Mouse (Mus musculus) liver, embryonic 15.5 days (tissue): ENCODE measurements around the gene Gm44973. TPM values are rescaled to one million over a fixed set of nuclear protein-coding genes. Genes with fewer than 3 reads are reported as not detected.
"Not testable (repeated sequence)": the region's sequence is repeated elsewhere in the genome, so short reads cannot be mapped to it uniquely, and the experiment has no call there.

ENCODE experiments used
- ATAC-seq: fragments of 200-750 bp; cut with Nextera tagmentation; 2 replicates; pipeline ENCODE4 v1.8.0; 2017; ENCODE audit warnings: moderate number of reproducible peaks, mild to moderate bottlenecking, moderate library complexity; ENCODE audit not compliant: insufficient read depth
- H3K27ac ChIP-seq: fragments of 300-500 bp; sonication (generic); replicated peaks from 2 replicates; pipeline ENCODE4 v1.5.1; 2015; ENCODE audit warnings: mild to moderate bottlenecking, inconsistent platforms
- H3K27me3 ChIP-seq: fragments of 300-500 bp; sonication (generic); 2 replicates; pipeline ENCODE4 v1.6.1; 2015; ENCODE audit warnings: mild to moderate bottlenecking, inconsistent platforms
- H3K36me3 ChIP-seq: fragments of 300-500 bp; sonication (generic); replicated peaks from 2 replicates; pipeline ENCODE4 v1.6.1; 2015; ENCODE audit warnings: moderate library complexity, mild to moderate bottlenecking, inconsistent platforms
- H3K4me1 ChIP-seq: fragments of 300-500 bp; sonication (generic); replicated peaks from 2 replicates; pipeline ENCODE4 v1.6.1; 2015; ENCODE audit warnings: inconsistent platforms
- H3K4me2 ChIP-seq: fragments of 300-500 bp; sonication (generic); 2 replicates; pipeline ENCODE4 v1.6.1; 2015; ENCODE audit warnings: moderate library complexity, mild to moderate bottlenecking, inconsistent platforms
- H3K4me3 ChIP-seq: fragments of 300-500 bp; sonication (generic); replicated peaks from 2 replicates; pipeline ENCODE4 v1.5.1; 2015; ENCODE audit warnings: mild to moderate bottlenecking, inconsistent platforms
- H3K9ac ChIP-seq: fragments of 300-500 bp; sonication (generic); 2 replicates; pipeline ENCODE4 v1.6.1; 2015; ENCODE audit warnings: moderate library complexity, mild to moderate bottlenecking, inconsistent platforms
- H3K9me3 ChIP-seq: fragments of 300-500 bp; sonication (generic); replicated peaks from 2 replicates; pipeline ENCODE4 v1.6.1; 2016; ENCODE audit warnings: inconsistent platforms
- WGBS: fragments of 180-500 bp; shearing (Covaris S2); methylation state at CpG from one replicate; pipeline ENCODE4 v1.1.7; 2015; ENCODE audit warnings: mixed read lengths; ENCODE audit not compliant: insufficient replicate concordance; 5-methylcytosine and 5-hydroxymethylcytosine counted together
- polyA plus RNA-seq: library from polyadenylated mRNA; unstranded; fragments of >200 nt; fragmentation: Nextera tagmentation; extraction: Ambion mirVana; gene quantifications from 2 replicates; pipeline ENCODE4 v1.2.1, GENCODE M21; 2015

Gene Gm44973
- polyA plus RNA-seq, 1 experiment from 2014 or later = 0.53 TPM

DNA sequence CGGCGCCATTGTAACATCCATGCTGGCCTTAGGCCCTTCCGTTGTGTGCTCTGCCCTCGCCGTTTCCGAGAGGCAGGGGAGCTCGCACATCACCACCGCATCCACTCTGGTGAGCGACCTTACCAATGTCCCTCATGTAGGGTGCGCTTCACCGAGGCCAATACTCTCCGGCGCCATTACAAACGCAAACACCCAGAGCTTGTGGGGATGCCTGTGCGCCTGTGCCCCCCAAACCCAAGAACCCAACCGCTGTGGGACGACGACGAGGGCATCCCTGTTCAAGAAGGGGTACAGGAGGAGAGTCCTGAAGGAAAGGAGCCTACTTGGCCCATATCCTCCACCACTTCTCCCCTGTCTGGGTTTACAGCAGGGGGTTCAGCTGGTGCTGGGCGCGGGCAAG, 2.6 kb downstream of the Gm44973 start:
- Histone ChIP-seq H3K4me1 (peaks cover 57% of the 10 kb centered on the region), H3K4me3 (no peak overlapping the region), H3K36me3 (peaks cover 28% of the 10 kb centered on the region), H3K4me2 (no peak overlapping the region), H3K27me3 (no peaks in the 10 kb centered on the region), H3K27ac (no peak overlapping the region), H3K9ac (no peak overlapping the region), H3K9me3 (no peaks in the 10 kb centered on the region)
- no peak for ATAC-seq
- WGBS = 90% methylated on average over 21 of the region's 21 CpGs

GRCm38 (mm10) chr7:5019576-5019975, 4.3 kb downstream of the Gm44973 start:
- Histone ChIP-seq H3K36me3 (peaks cover 36% of the 10 kb centered on the region), H3K4me2 (peak overlapping the region; percentile 78), H3K4me1 (peaks cover 45% of the 10 kb centered on the region), H3K9ac (peak overlapping the region; percentile 94; the same call in 1 of the 2 replicates), H3K4me3 (peak overlapping the region; percentile 81), H3K27ac (peak overlapping the region; percentile 94)
- not testable (repeated sequence) for ATAC-seq, H3K9me3 ChIP-seq, H3K27me3 ChIP-seq
- 20% methylated on average over 8 of the region's 8 CpGs for WGBS

- peak; percentile 86 for ATAC-seq
- Histone ChIP-seq H3K4me2 (peak within 1 kb of the TSS; percentile 78), H3K9me3 (no peaks in the 10 kb centered on the region), H3K36me3 (peaks cover 41% of the 10 kb centered on the region), H3K4me1 (peaks cover 45% of the 10 kb centered on the region), H3K9ac (peak within 1 kb of the TSS; percentile 94), H3K27me3 (no peaks in the 10 kb centered on the region), H3K4me3 (peak within 1 kb of the TSS; percentile 81), H3K27ac (peak within 1 kb of the TSS; percentile 94)
- WGBS = under 1% methylated on average over 49 of the region's 49 CpGs
These were observed 4.8 kb downstream of the Gm44973 start, which contains the start of the genes Zfp865 and Ccdc106 for GRCm38 (mm10) chr7:5020000-5020681. TSS of gene Zfp865 (plus strand) at chr7:5020376. TSS of gene Ccdc106 (plus strand) at chr7:5020553.

GRCm38 (mm10) chr7:5020685-5021084, 5.4 kb downstream of the Gm44973 start:
- Histone ChIP-seq H3K9me3 (no peaks in the 10 kb centered on the region), H3K4me1 (peaks cover 43% of the 10 kb centered on the region), H3K27ac (peak overlapping the region; percentile 94), H3K27me3 (no peaks in the 10 kb centered on the region), H3K4me2 (peak overlapping the region; percentile 78), H3K4me3 (peak overlapping the region; percentile 81), H3K36me3 (peaks cover 42% of the 10 kb centered on the region), H3K9ac (peak overlapping the region; percentile 94)
- under 1% methylated on average over 15 of the region's 15 CpGs for WGBS
- peak; percentile 23 for ATAC-seq

DNA sequence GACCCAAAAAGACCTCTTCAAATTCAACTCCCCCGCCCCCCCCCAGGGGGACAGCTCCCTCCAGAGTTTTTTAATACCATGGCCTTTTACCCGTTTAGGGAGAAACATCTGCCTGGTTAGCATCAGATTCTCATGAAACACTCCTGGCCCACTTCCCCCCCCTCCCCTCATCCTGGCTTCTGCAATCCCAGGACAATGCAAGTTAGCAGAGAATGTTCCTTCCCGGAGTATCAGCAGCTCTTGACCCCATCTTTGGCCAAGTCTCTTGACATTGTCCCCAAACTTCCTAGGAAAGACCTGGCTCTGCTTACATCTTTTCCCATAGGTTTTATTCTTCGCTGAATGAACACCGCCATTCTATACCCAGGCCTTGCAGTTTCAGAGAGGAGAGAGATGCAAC, 5.9 kb downstream of the Gm44973 start:
- H3K36me3 ChIP-seq = peaks cover 46% of the 10 kb centered on the region

GRCm38 (mm10) chr7:5029543-5029942, 14.2 kb downstream of the Gm44973 start:
- H3K4me3 ChIP-seq = no peak overlapping the region
- no peak overlapping the region for H3K9ac ChIP-seq
- peaks cover 79% of the 10 kb centered on the region for H3K36me3 ChIP-seq
- H3K4me2 ChIP-seq = no peak overlapping the region
- no peak overlapping the region for H3K27ac ChIP-seq
- H3K9me3 ChIP-seq = peaks cover 28% of the 10 kb centered on the region
- no peak for ATAC-seq
- H3K27me3 ChIP-seq = no peaks in the 10 kb centered on the region
- H3K4me1 ChIP-seq = no peaks in the 10 kb centered on the region
- 88% methylated on average over 22 of the region's 22 CpGs for WGBS

More for the DNA sequence above, 5.9 kb downstream of the Gm44973 start:
- Histone ChIP-seq H3K9ac (peak overlapping the region; percentile 94), H3K27me3 (no peaks in the 10 kb centered on the region), H3K4me1 (peaks cover 38% of the 10 kb centered on the region), H3K4me2 (peak overlapping the region; percentile 78), H3K9me3 (no peaks in the 10 kb centered on the region), H3K27ac (peak overlapping the region; percentile 94), H3K4me3 (peak overlapping the region; percentile 81)
- no peak for ATAC-seq
- 43% methylated on average over 5 of the region's 5 CpGs for WGBS

GRCm38 (mm10) chr7:5029946-5030345, 14.7 kb downstream of the Gm44973 start:
- no peak for ATAC-seq
- Histone ChIP-seq H3K27me3 (no peaks in the 10 kb centered on the region), H3K4me3 (no peak overlapping the region), H3K36me3 (peaks cover 80% of the 10 kb centered on the region), H3K4me2 (no peak overlapping the region), H3K9ac (no peak overlapping the region), H3K27ac (no peak overlapping the region), H3K4me1 (no peaks in the 10 kb centered on the region), H3K9me3 (peaks cover 28% of the 10 kb centered on the region)
- WGBS = 90% methylated on average over 21 of the region's 21 CpGs

- Histone ChIP-seq H3K36me3 (peaks cover 81% of the 10 kb centered on the region), H3K27ac (no peak overlapping the region), H3K4me1 (no peaks in the 10 kb centered on the region), H3K9ac (no peak overlapping the region), H3K4me2 (no peak overlapping the region), H3K9me3 (peaks cover 28% of the 10 kb centered on the region), H3K27me3 (no peaks in the 10 kb centered on the region), H3K4me3 (no peak overlapping the region)
- ATAC-seq = no peak
- 90% methylated on average over 63 of the region's 63 CpGs for whole genome bisulfite sequencing
These were observed 15.4 kb downstream of the Gm44973 start for GRCm38 (mm10) chr7:5030554-5031275.

DNA sequence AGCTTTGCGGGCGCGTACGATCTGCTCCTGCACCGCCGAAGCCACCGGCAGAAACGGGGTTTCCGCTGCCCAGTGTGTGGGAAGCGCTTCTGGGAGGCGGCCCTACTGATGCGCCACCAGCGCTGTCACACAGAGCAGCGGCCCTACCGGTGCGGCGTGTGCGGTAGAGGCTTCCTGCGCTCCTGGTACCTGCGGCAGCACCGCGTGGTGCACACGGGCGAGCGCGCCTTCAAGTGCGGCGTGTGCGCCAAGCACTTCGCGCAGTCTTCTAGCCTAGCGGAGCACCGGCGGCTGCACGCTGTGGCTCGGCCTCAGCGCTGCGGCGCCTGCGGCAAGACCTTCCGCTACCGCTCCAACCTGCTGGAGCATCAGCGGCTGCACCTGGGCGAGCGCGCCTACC, 16.2 kb downstream of the Gm44973 start:
- H3K4me2 ChIP-seq = no peak overlapping the region
- H3K4me1 ChIP-seq = no peaks in the 10 kb centered on the region
- no peak for ATAC-seq
- peaks cover 28% of the 10 kb centered on the region for H3K9me3 ChIP-seq
- no peak overlapping the region for H3K27ac ChIP-seq
- H3K4me3 ChIP-seq = no peak overlapping the region
- no peak overlapping the region for H3K9ac ChIP-seq
- H3K36me3 ChIP-seq = peaks cover 76% of the 10 kb centered on the region
- H3K27me3 ChIP-seq = no peaks in the 10 kb centered on the region
- 90% methylated on average over 46 of the region's 46 CpGs for WGBS

GRCm38 (mm10) chr7:5033818-5034217, 18.5 kb downstream of the Gm44973 start, which contains the start of gene 4632433K11Rik:
TSS of gene 4632433K11Rik (plus strand) at chr7:5034118.
- no peak within 1 kb of the TSS for H3K4me2 ChIP-seq
- peaks cover 60% of the 10 kb centered on the region for H3K36me3 ChIP-seq
- H3K9me3 ChIP-seq = peaks cover 28% of the 10 kb centered on the region
- 69% methylated on average over 3 of the region's 3 CpGs for WGBS
- no peak within 1 kb of the TSS for H3K9ac ChIP-seq
- H3K27me3 ChIP-seq = no peaks in the 10 kb centered on the region
- peaks cover 17% of the 10 kb centered on the region for H3K4me1 ChIP-seq
- no peak within 1 kb of the TSS for H3K4me3 ChIP-seq
- no peak within 1 kb of the TSS for H3K27ac ChIP-seq
- no peak for ATAC-seq

DNA sequence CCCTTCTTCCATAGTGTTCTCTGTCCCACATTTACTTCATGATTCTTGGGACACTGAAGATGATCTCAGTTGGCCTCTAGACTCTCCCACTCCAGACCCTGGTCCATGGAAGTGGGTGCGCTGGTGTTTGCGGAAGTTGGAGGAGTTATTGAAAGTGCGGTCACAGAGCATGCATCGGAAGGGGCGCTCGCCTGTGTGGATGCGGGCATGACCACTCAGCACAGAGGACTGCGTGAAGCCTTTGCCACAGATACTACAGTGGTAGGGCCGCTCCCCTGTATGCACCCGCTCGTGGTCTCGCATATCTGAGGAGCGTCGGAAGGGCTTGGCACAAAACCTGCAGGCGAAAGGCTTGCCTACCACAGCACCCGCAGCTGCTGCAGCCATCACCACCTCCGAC, 20.3 kb downstream of the Gm44973 start:
- Histone ChIP-seq H3K9me3 (peaks cover 9% of the 10 kb centered on the region), H3K4me1 (peaks cover 23% of the 10 kb centered on the region), H3K4me2 (no peak overlapping the region), H3K9ac (no peak overlapping the region), H3K4me3 (no peak overlapping the region), H3K27me3 (no peaks in the 10 kb centered on the region), H3K36me3 (peaks cover 42% of the 10 kb centered on the region), H3K27ac (no peak overlapping the region)
- no peak for ATAC-seq
- WGBS = 89% methylated on average over 17 of the region's 17 CpGs
